Mouse (Mus musculus): ENCODE measurements around the gene Gm10272. TPM values are rescaled to one million over a fixed set of nuclear protein-coding genes. Genes with fewer than 3 reads are reported as not detected.
"Not testable (repeated sequence)": the region's sequence is repeated elsewhere in the genome, so short reads cannot be mapped to it uniquely, and the experiment has no call there.

The Gm10272 gene
- total RNA-seq (2021) = not detected
- long read RNA-seq, experiment 1 = 0 reads
- long read RNA-seq, experiment 2 = 0 reads

- DNase-seq (ENCODE audit: low spot score) = no peak
These were observed at the start of gene Gm10272 for GRCm38 (mm10) chr10:77706326-77706725. Gene Gm10272 (plus strand): TSS chr10:77706626.

GRCm38 (mm10) chr10:77658286-77658994 is 48.0 kb upstream of the Gm10272 start:
- no peak for DNase-seq (ENCODE audit: low spot score)

GRCm38 (mm10) chr10:77663949-77664665 is 42.3 kb upstream of the Gm10272 start:
- DNase-seq (ENCODE audit: low spot score) = no peak

- no peak for DNase-seq (ENCODE audit: low spot score)
These were observed 40.1 kb upstream of the Gm10272 start for GRCm38 (mm10) chr10:77666342-77666741.

- no peak for DNase-seq (ENCODE audit: low spot score)
These were observed 39.0 kb upstream of the Gm10272 start for GRCm38 (mm10) chr10:77667402-77667801.

GRCm38 (mm10) chr10:77670710-77671109 is 35.7 kb upstream of the Gm10272 start:
- no peak for DNase-seq (ENCODE audit: low spot score)

GRCm38 (mm10) chr10:77671519-77671918 is 34.9 kb upstream of the Gm10272 start:
- DNase-seq (ENCODE audit: low spot score) = no peak

GRCm38 (mm10) chr10:77673765-77674164 is 32.7 kb upstream of the Gm10272 start:
- no peak for DNase-seq (ENCODE audit: low spot score)

GRCm38 (mm10) chr10:77677562-77677961 is 28.9 kb upstream of the Gm10272 start:
- DNase-seq (ENCODE audit: low spot score) = no peak

- DNase-seq (ENCODE audit: low spot score) = no peak
These were observed 23.4 kb upstream of the Gm10272 start for GRCm38 (mm10) chr10:77682994-77683393.

- no peak for DNase-seq (ENCODE audit: low spot score)
These were observed 22.2 kb upstream of the Gm10272 start for GRCm38 (mm10) chr10:77684181-77684580.

- DNase-seq (ENCODE audit: low spot score) = no peak
These were observed 20.3 kb upstream of the Gm10272 start, which contains the start of gene Tspear for GRCm38 (mm10) chr10:77685895-77686664. Gene Tspear (plus strand): TSS chr10:77686569.

- DNase-seq (ENCODE audit: low spot score) = no peak
These were observed 19.4 kb upstream of the Gm10272 start for GRCm38 (mm10) chr10:77687021-77687420.

GRCm38 (mm10) chr10:77690356-77690807 is 16.0 kb upstream of the Gm10272 start, which contains the start of gene Gm19402:
Gene Gm19402 (minus strand): TSS chr10:77690757.
- not testable (repeated sequence) for DNase-seq (ENCODE audit: low spot score)

GRCm38 (mm10) chr10:77697133-77697532 is 9.3 kb upstream of the Gm10272 start, which contains the start of gene Gm9508:
Gene Gm9508 (minus strand): TSS chr10:77697233.
- DNase-seq (ENCODE audit: low spot score) = no peak

- DNase-seq (ENCODE audit: low spot score) = no peak
These were observed 3.4 kb downstream of the Gm10272 start for GRCm38 (mm10) chr10:77709831-77710230.

- DNase-seq (ENCODE audit: low spot score) = not testable (repeated sequence)
These were observed 4.7 kb downstream of the Gm10272 start, which contains the start of gene Gm10024 for GRCm38 (mm10) chr10:77711157-77711556. Gene Gm10024 (plus strand): TSS chr10:77711457.

GRCm38 (mm10) chr10:77713734-77714133 is 7.3 kb downstream of the Gm10272 start:
- DNase-seq (ENCODE audit: low spot score) = no peak

- no peak for DNase-seq (ENCODE audit: low spot score)
These were observed 9.1 kb downstream of the Gm10272 start, which contains the start of gene Gm10142 for GRCm38 (mm10) chr10:77715507-77715906. Gene Gm10142 (plus strand): TSS chr10:77715807.

GRCm38 (mm10) chr10:77720299-77720698 is 13.9 kb downstream of the Gm10272 start, which contains the start of gene Krtap12-1:
Gene Krtap12-1 (plus strand): TSS chr10:77720599.
- DNase-seq (ENCODE audit: low spot score) = not testable (repeated sequence)

- DNase-seq (ENCODE audit: low spot score) = no peak
These were observed 18.4 kb downstream of the Gm10272 start for GRCm38 (mm10) chr10:77724855-77725254.

Measured in gastrocnemius, adult 18-20 months (tissue).